Mouse (Mus musculus) kidney, adult 2 months (tissue): ENCODE measurements around the gene Ckb.

Source experiments
- CTCF ChIP-seq: fragments of 200-500 bp; conservative IDR thresholded peaks from 2 replicates; pipeline ENCODE4 v1.5.1; 2011; ENCODE audit warnings: low read depth, mild to moderate bottlenecking, control low read depth, low read length, moderate library complexity, mixed read lengths; ENCODE audit not compliant: insufficient read depth, insufficient read length
- POLR2A ChIP-seq: fragments of 200-500 bp; IDR thresholded peaks from one replicate; pipeline ENCODE4 v1.6.1; 2011; ENCODE audit warnings: low read depth, low read length, control low read depth

GRCm38 (mm10) chr12:111680661-111681060 lies 8.5 kb upstream of the Ckb start:
- TF ChIP-seq CTCF (no peak), POLR2A (no peak)
